Mouse (Mus musculus) E14TG2a.4 (cell line): ENCODE measurements around the gene Gm49711.

ENCODE experiments used
- CTCF ChIP-seq: conservative IDR thresholded peaks from 2 replicates; pipeline ENCODE4 v1.5.1; 2014; ENCODE audit warnings: low read length
- NANOG ChIP-seq: IDR thresholded peaks from 2 replicates; pipeline ENCODE4 v1.6.1; 2014; ENCODE audit warnings: borderline replicate concordance, low read length, mixed read lengths

DNA sequence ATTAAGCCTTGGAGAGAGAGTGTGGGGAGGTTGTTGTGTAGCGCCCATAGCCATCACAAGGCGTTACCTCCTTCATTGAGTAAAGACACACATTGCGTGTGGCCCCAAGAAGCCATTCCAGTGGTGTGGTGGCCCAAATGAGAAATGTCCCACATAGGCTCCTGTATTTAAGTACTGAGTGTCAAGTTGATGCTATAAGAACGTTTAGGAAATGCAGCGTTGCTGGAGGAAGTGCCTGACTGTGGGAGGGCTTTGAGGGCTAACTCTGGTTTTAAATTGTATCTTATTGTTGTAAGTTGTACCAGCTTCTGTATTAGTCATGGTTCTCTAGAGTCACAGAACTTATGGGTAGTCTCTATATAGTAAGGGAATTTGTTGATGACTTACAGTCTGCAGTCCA is 49.2 kb downstream of the Gm49711 start:
- TF ChIP-seq CTCF = no peak
- TF ChIP-seq NANOG = no peak
